Mouse (Mus musculus) left cerebral cortex, adult 2 months (tissue): ENCODE measurements around the gene Pnmal1. TPM values are rescaled to one million over a fixed set of nuclear protein-coding genes. Genes with fewer than 3 reads are reported as not detected.
A peak's percentile ranks its signal among the peaks of the same experiment; 100 is the strongest.
"Not testable (repeated sequence)": the region's sequence is repeated elsewhere in the genome, so short reads cannot be mapped to it uniquely, and the experiment has no call there.

Experiments used
- DNase-seq, 2 experiments: peaks; one replicate each; pipeline ENCODE4 v3.0.0; 2021 to 2022; ENCODE audit warnings: low spot score in 2 of 2, mixed read lengths in 1 of 2; ENCODE audit errors: extremely low spot score in 1 of 2
- H3K27ac ChIP-seq: fragments of 200-600 bp; 2 replicates; pipeline ENCODE4 v1.8.1; 2022
- H3K4me3 ChIP-seq: fragments of 200-600 bp; 2 replicates; pipeline ENCODE4 v1.8.1; 2022
- CTCF ChIP-seq: fragments of 200-600 bp; IDR thresholded peaks from 2 replicates; pipeline ENCODE4 v1.8.1; 2022; ENCODE audit warnings: antibody characterized with exemption, mild to moderate bottlenecking, moderate library complexity
- intact Hi-C: fragments of 180-260 bp; cut with DNase I; formaldehyde crosslinking; loops from one replicate; pipeline ENCODE4 v1.15.1; 2025
- total RNA-seq, 2 experiments: library from RNA; stranded (reverse); gene quantifications; 2 replicates each; pipeline ENCODE4 v1.2.3; 2021

Pnmal1 gene
- total RNA-seq, 2 experiments from 2014 or later: 106 to 118 TPM

GRCm38 (mm10) chr7:16946441-16947348 is 12.8 kb upstream of the Pnmal1 start:
- DNase-seq: peak; percentile 35 to 43
- Histone ChIP-seq H3K4me3 (peak overlapping the region; percentile 83), H3K27ac (peak overlapping the region; percentile 99)
- intact Hi-C loops: no loop called here
- peak; percentile 30 for TF ChIP-seq CTCF

GRCm38 (mm10) chr7:16947349-16947895 is 12.1 kb upstream of the Pnmal1 start:
- Histone ChIP-seq H3K27ac (peak overlapping the region; percentile 99), H3K4me3 (peak overlapping the region; percentile 83)
- DNase-seq: peak in 1 of 2 experiments; percentile 51
- intact Hi-C loops: no loop called here
- TF ChIP-seq CTCF: no peak

GRCm38 (mm10) chr7:16947959-16948361 is 11.5 kb upstream of the Pnmal1 start:
- no peak for TF ChIP-seq CTCF
- H3K27ac ChIP-seq: peak overlapping the region; percentile 72
- H3K4me3 ChIP-seq: peak overlapping the region; percentile 83
- intact Hi-C loops: no loop called here
- DNase-seq: no peak

GRCm38 (mm10) chr7:16948923-16949458 is 10.5 kb upstream of the Pnmal1 start:
- no peak for DNase-seq
- intact Hi-C loops: no loop called here
- Histone ChIP-seq H3K4me3 (no peak overlapping the region; the same call in 1 of the 2 replicates), H3K27ac (peak overlapping the region; percentile 78; the same call in 1 of the 2 replicates)
- peak; percentile 24 for TF ChIP-seq CTCF

- intact Hi-C loops: loop anchor here (1.0 kb wide), 1 partner anchor 18 kb away; no protein-coding TSS in a partner anchor
- H3K4me3 ChIP-seq: 0 out of 2 replicates have a peak overlapping the region, but pooled peaks have one; percentile 5
- peak overlapping the region; percentile 78 for H3K27ac ChIP-seq
- peak; percentile 86 for TF ChIP-seq CTCF
- peak; percentile 85 to 88 for DNase-seq
Observed at GRCm38 (mm10) chr7:16949908-16950841, 9.3 kb upstream of the Pnmal1 start.

GRCm38 (mm10) chr7:16950861-16951635 is 8.4 kb upstream of the Pnmal1 start:
- Histone ChIP-seq H3K27ac (peak overlapping the region; percentile 3; the same call in 1 of the 2 replicates), H3K4me3 (no peak overlapping the region)
- DNase-seq: peak; percentile 83 to 84
- TF ChIP-seq CTCF: peak; percentile 87
- intact Hi-C loops: loop anchor here (1.0 kb wide), 3 partner anchors 19 to 115 kb away; no protein-coding TSS in a partner anchor

- intact Hi-C loops, DNase-seq, H3K4me3 ChIP-seq, H3K27ac ChIP-seq: not testable (repeated sequence)
Observed at GRCm38 (mm10) chr7:16953776-16954175, 5.7 kb upstream of the Pnmal1 start.

GRCm38 (mm10) chr7:16955712-16956111 is 3.8 kb upstream of the Pnmal1 start:
- H3K27ac ChIP-seq: 0 out of 2 replicates have a peak overlapping the region, but pooled peaks have one; percentile 15
- intact Hi-C loops: no loop called here
- no peak for TF ChIP-seq CTCF
- no peak for DNase-seq
- no peak overlapping the region for H3K4me3 ChIP-seq

GRCm38 (mm10) chr7:16956410-16957265 is 2.8 kb upstream of the Pnmal1 start:
- no peak for TF ChIP-seq CTCF
- Histone ChIP-seq H3K4me3 (no peak overlapping the region), H3K27ac (peak overlapping the region; percentile 94)
- intact Hi-C loops: no loop called here
- DNase-seq: peak; percentile 50 to 65
